Mouse (Mus musculus): ENCODE data around the gene Kcnk10. TPM values are rescaled to one million over a fixed set of nuclear protein-coding genes. Genes with fewer than 3 reads are reported as not detected.

Gene Kcnk10
- polyA plus RNA-seq, 1 experiment from 2014 or later: 53.6 TPM

GRCm38 (mm10) chr12:98563261-98563660, 14.8 kb downstream of the Kcnk10 start:
- ATAC-seq (ENCODE audit: low FRiP score, low TSS enrichment) (no peak), DNase-seq (peak; percentile 27)
- no peaks in the 10 kb centered on the region for H3K9me3 ChIP-seq (ENCODE audit: control insufficient read depth, low read length)
- no peaks in the 10 kb centered on the region for H3K27me3 ChIP-seq (ENCODE audit: control insufficient read depth, insufficient read depth, low read length)
- peaks cover 62% of the 10 kb centered on the region for H3K4me1 ChIP-seq (ENCODE audit: control insufficient read depth, insufficient read depth, low read length)
- H3K4me2 ChIP-seq (ENCODE audit: low read length): peak overlapping the region; percentile 43
- H3K9ac ChIP-seq (replicated peaks; ENCODE audit: low read length): no peak overlapping the region
- no peaks in the 10 kb centered on the region for H3K36me3 ChIP-seq (ENCODE audit: control insufficient read depth, insufficient read depth, low read length)
- no peak overlapping the region for H3K4me3 ChIP-seq (replicated peaks; ENCODE audit: low read depth, low read length)
- WGBS: 42% methylated on average over 4 of the region's 4 CpGs
- peak overlapping the region; percentile 81 for H3K27ac ChIP-seq (replicated peaks; ENCODE audit: low read depth, low read length)

- peak overlapping the region; percentile 43 for H3K4me2 ChIP-seq (ENCODE audit: low read length)
- H3K27ac ChIP-seq (replicated peaks; ENCODE audit: low read depth, low read length): peak overlapping the region; percentile 81
- peak; percentile 82 for DNase-seq
- H3K9ac ChIP-seq (replicated peaks; ENCODE audit: low read length): no peak overlapping the region; the same call in 1 of the 2 replicates
- no peaks in the 10 kb centered on the region for H3K27me3 ChIP-seq (ENCODE audit: control insufficient read depth, insufficient read depth, low read length)
- ATAC-seq (ENCODE audit: low FRiP score, low TSS enrichment): peak; percentile 87
- H3K9me3 ChIP-seq (ENCODE audit: control insufficient read depth, low read length): no peaks in the 10 kb centered on the region
- H3K36me3 ChIP-seq (ENCODE audit: control insufficient read depth, insufficient read depth, low read length): no peaks in the 10 kb centered on the region
- H3K4me1 ChIP-seq (ENCODE audit: control insufficient read depth, insufficient read depth, low read length): peaks cover 54% of the 10 kb centered on the region
- H3K4me3 ChIP-seq (replicated peaks; ENCODE audit: low read depth, low read length): no peak overlapping the region; the same call in 1 of the 2 replicates
- WGBS: 3% methylated on average over 13 of the region's 13 CpGs
Measured at GRCm38 (mm10) chr12:98562341-98562977, 15.7 kb downstream of the Kcnk10 start.

- H3K4me1 ChIP-seq (ENCODE audit: control insufficient read depth, insufficient read depth, low read length): peaks cover 34% of the 10 kb centered on the region
- no peak overlapping the region for H3K4me2 ChIP-seq (ENCODE audit: low read length)
- H3K27me3 ChIP-seq (ENCODE audit: control insufficient read depth, insufficient read depth, low read length): no peaks in the 10 kb centered on the region
- no peak overlapping the region for H3K4me3 ChIP-seq (replicated peaks; ENCODE audit: low read depth, low read length)
- H3K9ac ChIP-seq (replicated peaks; ENCODE audit: low read length): no peak overlapping the region
- 91% methylated on average over 3 of the region's 3 CpGs for WGBS
- no peak for DNase-seq
- no peak for ATAC-seq (ENCODE audit: low FRiP score, low TSS enrichment)
- no peaks in the 10 kb centered on the region for H3K36me3 ChIP-seq (ENCODE audit: control insufficient read depth, insufficient read depth, low read length)
- H3K9me3 ChIP-seq (ENCODE audit: control insufficient read depth, low read length): no peaks in the 10 kb centered on the region
- no peak overlapping the region for H3K27ac ChIP-seq (replicated peaks; ENCODE audit: low read depth, low read length)
Measured at GRCm38 (mm10) chr12:98560038-98560437, 18.1 kb downstream of the Kcnk10 start.

- Histone ChIP-seq H3K4me2 (ENCODE audit: low read length) (no peak overlapping the region), H3K9me3 (ENCODE audit: control insufficient read depth, low read length) (no peaks in the 10 kb centered on the region), H3K4me1 (ENCODE audit: control insufficient read depth, insufficient read depth, low read length) (0 out of 2 replicates have a peak, but pooled peaks cover 8% of the 10 kb centered on the region), H3K27me3 (ENCODE audit: control insufficient read depth, insufficient read depth, low read length) (no peaks in the 10 kb centered on the region), H3K4me3 (replicated peaks; ENCODE audit: low read depth, low read length) (no peak overlapping the region), H3K27ac (replicated peaks; ENCODE audit: low read depth, low read length) (no peak overlapping the region), H3K36me3 (ENCODE audit: control insufficient read depth, insufficient read depth, low read length) (no peaks in the 10 kb centered on the region), H3K9ac (replicated peaks; ENCODE audit: low read length) (no peak overlapping the region)
- ATAC-seq (ENCODE audit: low FRiP score, low TSS enrichment): no peak
- WGBS: 85% methylated on average over 7 of the region's 7 CpGs
- no peak for DNase-seq
Measured at GRCm38 (mm10) chr12:98557013-98557677, 21.0 kb downstream of the Kcnk10 start.

- no peak overlapping the region for H3K27ac ChIP-seq (replicated peaks; ENCODE audit: low read depth, low read length)
- 0 out of 2 replicates have a peak, but pooled peaks cover 5% of the 10 kb centered on the region for H3K4me1 ChIP-seq (ENCODE audit: control insufficient read depth, insufficient read depth, low read length)
- 91% methylated on average over 6 of the region's 6 CpGs for WGBS
- no peaks in the 10 kb centered on the region for H3K9me3 ChIP-seq (ENCODE audit: control insufficient read depth, low read length)
- H3K4me3 ChIP-seq (replicated peaks; ENCODE audit: low read depth, low read length): no peak overlapping the region
- no peaks in the 10 kb centered on the region for H3K27me3 ChIP-seq (ENCODE audit: control insufficient read depth, insufficient read depth, low read length)
- peaks cover 4% of the 10 kb centered on the region; the same call in 1 of the 2 replicates for H3K36me3 ChIP-seq (ENCODE audit: control insufficient read depth, insufficient read depth, low read length)
- no peak for DNase-seq
- ATAC-seq (ENCODE audit: low FRiP score, low TSS enrichment): no peak
- no peak overlapping the region for H3K9ac ChIP-seq (replicated peaks; ENCODE audit: low read length)
- H3K4me2 ChIP-seq (ENCODE audit: low read length): no peak overlapping the region
Measured at GRCm38 (mm10) chr12:98549981-98550380, 28.1 kb downstream of the Kcnk10 start.

GRCm38 (mm10) chr12:98548141-98548540, 30.0 kb downstream of the Kcnk10 start:
- H3K27ac ChIP-seq (replicated peaks; ENCODE audit: low read depth, low read length): no peak overlapping the region
- no peak for DNase-seq

GRCm38 (mm10) chr12:98545875-98546274, 32.2 kb downstream of the Kcnk10 start:
- Histone ChIP-seq H3K27me3 (ENCODE audit: control insufficient read depth, insufficient read depth, low read length) (no peaks in the 10 kb centered on the region), H3K4me2 (ENCODE audit: low read length) (no peak overlapping the region), H3K4me3 (replicated peaks; ENCODE audit: low read depth, low read length) (no peak overlapping the region), H3K4me1 (ENCODE audit: control insufficient read depth, insufficient read depth, low read length) (0 out of 2 replicates have a peak, but pooled peaks cover 5% of the 10 kb centered on the region), H3K36me3 (ENCODE audit: control insufficient read depth, insufficient read depth, low read length) (peaks cover 4% of the 10 kb centered on the region; the same call in 1 of the 2 replicates), H3K9ac (replicated peaks; ENCODE audit: low read length) (no peak overlapping the region), H3K9me3 (ENCODE audit: control insufficient read depth, low read length) (no peaks in the 10 kb centered on the region), H3K27ac (replicated peaks; ENCODE audit: low read depth, low read length) (no peak overlapping the region)
- DNase-seq (no peak), ATAC-seq (ENCODE audit: low FRiP score, low TSS enrichment) (no peak)
- 92% methylated on average over 2 of the region's 2 CpGs for WGBS

More at GRCm38 (mm10) chr12:98548141-98548540, 30.0 kb downstream of the Kcnk10 start:
- H3K4me2 ChIP-seq (ENCODE audit: low read length): no peak overlapping the region
- WGBS: 92% methylated on average over 9 of the region's 9 CpGs
- peaks cover 4% of the 10 kb centered on the region; the same call in 1 of the 2 replicates for H3K36me3 ChIP-seq (ENCODE audit: control insufficient read depth, insufficient read depth, low read length)
- H3K9ac ChIP-seq (replicated peaks; ENCODE audit: low read length): no peak overlapping the region
- no peak for ATAC-seq (ENCODE audit: low FRiP score, low TSS enrichment)
- no peaks in the 10 kb centered on the region for H3K9me3 ChIP-seq (ENCODE audit: control insufficient read depth, low read length)
- H3K4me3 ChIP-seq (replicated peaks; ENCODE audit: low read depth, low read length): no peak overlapping the region
- H3K27me3 ChIP-seq (ENCODE audit: control insufficient read depth, insufficient read depth, low read length): no peaks in the 10 kb centered on the region
- 0 out of 2 replicates have a peak, but pooled peaks cover 5% of the 10 kb centered on the region for H3K4me1 ChIP-seq (ENCODE audit: control insufficient read depth, insufficient read depth, low read length)

- H3K4me3 ChIP-seq (replicated peaks; ENCODE audit: low read depth, low read length): no peak overlapping the region
- H3K9ac ChIP-seq (replicated peaks; ENCODE audit: low read length): no peak overlapping the region
- no peak overlapping the region for H3K4me2 ChIP-seq (ENCODE audit: low read length)
- DNase-seq (no peak), ATAC-seq (ENCODE audit: low FRiP score, low TSS enrichment) (no peak)
- no peaks in the 10 kb centered on the region for H3K9me3 ChIP-seq (ENCODE audit: control insufficient read depth, low read length)
- peaks cover 6% of the 10 kb centered on the region; the same call in 1 of the 2 replicates for H3K36me3 ChIP-seq (ENCODE audit: control insufficient read depth, insufficient read depth, low read length)
- H3K4me1 ChIP-seq (ENCODE audit: control insufficient read depth, insufficient read depth, low read length): 0 out of 2 replicates have a peak, but pooled peaks cover 5% of the 10 kb centered on the region
- WGBS: 69% methylated on average over 4 of the region's 4 CpGs
- H3K27ac ChIP-seq (replicated peaks; ENCODE audit: low read depth, low read length): no peak overlapping the region
- no peaks in the 10 kb centered on the region for H3K27me3 ChIP-seq (ENCODE audit: control insufficient read depth, insufficient read depth, low read length)
Measured at GRCm38 (mm10) chr12:98545251-98545560, 32.9 kb downstream of the Kcnk10 start.
